Mouse (Mus musculus) liver, postnatal 0 days (tissue): Measurements from ENCODE around the gene Scap.

ENCODE experiments used
- CTCF ChIP-seq: sonication (generic); IDR thresholded peaks from 2 replicates; pipeline ENCODE4 v1.5.1; 2016; ENCODE audit warnings: antibody characterized with exemption, low read depth
- EP300 ChIP-seq: IDR thresholded peaks from 2 replicates; pipeline ENCODE4 v1.6.1; 2016; ENCODE audit warnings: antibody characterized with exemption, low read depth, mild to moderate bottlenecking

DNA sequence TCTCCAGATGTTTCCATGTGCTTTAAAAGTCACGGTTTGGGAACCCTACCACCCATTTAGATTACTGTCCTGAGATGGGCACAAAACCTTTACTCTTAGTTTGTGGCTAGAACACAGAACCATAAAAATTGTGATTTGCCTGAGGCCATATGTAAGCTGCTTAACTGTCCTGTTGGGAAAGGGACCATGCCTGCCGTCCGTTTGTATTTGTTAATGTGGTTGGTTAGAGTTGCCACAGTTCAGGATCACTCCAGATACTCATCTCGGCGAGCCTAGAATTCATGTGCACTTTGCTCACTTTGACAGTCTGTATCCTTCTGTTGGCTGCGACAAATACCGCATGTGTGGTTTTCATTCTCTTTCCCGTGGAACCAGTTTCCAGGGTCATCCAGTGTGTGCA lies 1.8 kb downstream of the Scap start:
- no peak for TF ChIP-seq CTCF
- TF ChIP-seq EP300: no peak
